Mouse (Mus musculus): ENCODE results near the gene Jup.
A peak's percentile ranks its signal among the peaks of the same experiment; 100 is the strongest.
"Not testable (repeated sequence)": the region's sequence is repeated elsewhere in the genome, so short reads cannot be mapped to it uniquely, and the experiment has no call there.

Gene Jup

DNA sequence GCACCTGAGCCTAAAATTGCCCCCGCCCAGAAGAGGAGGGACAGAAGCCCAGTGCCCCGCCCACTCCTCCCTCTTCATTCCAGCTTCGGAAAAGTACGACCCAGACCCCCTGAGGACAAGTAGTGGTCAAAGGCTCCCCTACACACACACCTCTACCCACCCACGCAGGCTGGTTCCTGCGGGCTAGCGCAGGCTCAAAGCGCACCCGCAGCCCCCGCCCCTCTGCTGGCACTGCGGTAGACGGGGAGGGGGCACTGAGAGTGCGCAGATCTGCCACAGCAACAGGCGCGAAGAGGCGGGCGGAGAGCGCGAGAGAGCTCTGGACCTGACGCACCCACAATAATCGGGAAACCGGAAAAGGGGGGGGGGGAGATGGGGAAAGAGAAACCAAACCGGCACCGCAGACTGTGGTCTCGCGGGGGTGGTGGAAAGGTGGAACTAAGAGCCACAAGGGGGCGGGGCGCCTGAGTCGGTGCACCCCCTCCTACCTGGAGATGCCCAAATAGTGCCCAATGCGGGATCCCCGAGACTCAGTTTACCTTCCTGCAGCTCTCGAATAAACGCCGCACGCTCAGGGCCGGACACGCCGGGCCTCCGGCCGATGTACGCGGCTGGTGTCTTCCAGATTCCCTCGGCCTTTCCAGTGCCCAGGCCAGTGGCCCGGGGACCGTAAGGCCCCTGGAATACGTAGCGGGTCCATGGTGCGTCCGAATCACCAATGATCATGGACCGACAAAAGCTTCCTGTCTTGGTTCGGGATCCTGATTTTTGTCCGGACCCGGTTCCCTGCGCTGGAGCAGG is 42.2 kb downstream of the Jup start:
- DNase-seq, result peak; percentile 53

DNA sequence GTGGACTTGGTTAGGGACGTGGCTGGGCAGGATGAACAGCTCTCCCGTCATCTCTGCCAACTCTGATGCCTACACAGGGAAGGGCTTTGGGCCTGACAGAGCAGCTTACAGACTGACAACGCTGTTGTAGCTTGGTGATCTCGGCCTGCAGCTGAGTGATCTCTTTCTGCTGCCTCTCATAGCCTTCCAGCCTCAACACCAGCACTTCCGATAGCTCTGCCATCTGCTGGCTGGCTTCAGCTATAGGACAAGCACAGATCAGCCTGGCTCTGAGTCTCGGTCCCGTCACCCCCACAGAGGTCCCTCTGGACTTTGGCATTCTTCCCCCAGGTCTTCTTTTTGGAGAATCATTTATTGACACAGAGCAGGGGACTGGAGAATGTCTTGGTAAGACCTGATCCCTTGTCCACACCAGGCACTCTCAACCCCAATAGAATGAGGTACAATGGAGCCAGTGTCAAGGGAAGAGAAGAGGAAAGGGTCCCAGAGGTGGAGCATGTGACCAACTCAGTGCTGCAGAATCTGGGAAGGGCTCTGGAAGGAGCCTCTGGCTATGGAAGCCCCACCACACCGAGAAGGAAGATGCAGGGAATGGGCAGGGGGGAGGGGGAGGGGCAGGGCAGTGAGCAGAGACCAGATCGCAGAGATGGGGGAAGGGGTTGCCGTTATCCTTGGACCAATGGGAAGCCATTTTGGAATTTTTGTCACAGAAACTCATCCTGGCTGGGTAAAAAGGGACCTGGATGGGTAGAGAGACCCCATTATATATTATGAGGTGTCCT is 45.3 kb downstream of the Jup start:
- DNase-seq, result no peak

DNA sequence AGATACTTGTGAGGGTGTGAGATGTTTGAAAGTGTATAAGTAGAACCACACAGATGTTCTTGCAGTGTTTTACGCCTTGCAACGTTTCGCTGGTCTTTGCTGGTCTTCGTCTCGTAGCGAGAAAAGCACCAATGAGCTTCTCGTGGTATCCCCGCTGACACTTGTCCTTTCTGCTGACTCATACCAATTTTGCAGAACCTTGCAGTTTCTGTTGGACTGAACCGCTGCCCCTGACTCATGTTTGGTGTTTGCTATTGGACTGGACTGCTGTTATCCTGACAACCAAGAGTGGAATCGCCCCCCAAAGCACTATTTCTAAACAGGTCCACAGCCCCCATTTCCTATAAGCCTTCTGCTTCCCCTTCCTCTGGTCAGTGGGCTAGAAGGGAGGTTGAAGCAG is 53.3 kb downstream of the Jup start:
- no peak for DNase-seq

DNA sequence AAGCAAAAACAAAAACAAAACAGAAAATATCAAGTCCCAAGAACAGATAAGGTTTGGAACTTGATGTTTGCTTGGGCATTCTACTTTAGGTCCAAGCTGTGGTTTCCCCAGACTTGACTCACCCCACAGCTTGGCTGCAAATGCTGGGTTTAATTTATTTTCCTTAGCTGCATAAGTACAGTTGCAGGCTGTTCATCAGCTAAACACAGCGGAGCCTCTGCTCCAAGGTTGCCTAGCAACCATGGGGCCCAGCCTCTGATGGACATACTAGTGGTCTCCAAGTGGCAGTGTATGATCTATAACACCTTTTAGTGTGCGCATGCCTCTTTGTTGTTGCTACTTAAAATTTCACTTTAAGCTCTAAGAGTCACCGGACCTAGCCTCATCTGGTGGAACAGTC is 61.8 kb downstream of the Jup start:
- DNase-seq, result no peak

DNA sequence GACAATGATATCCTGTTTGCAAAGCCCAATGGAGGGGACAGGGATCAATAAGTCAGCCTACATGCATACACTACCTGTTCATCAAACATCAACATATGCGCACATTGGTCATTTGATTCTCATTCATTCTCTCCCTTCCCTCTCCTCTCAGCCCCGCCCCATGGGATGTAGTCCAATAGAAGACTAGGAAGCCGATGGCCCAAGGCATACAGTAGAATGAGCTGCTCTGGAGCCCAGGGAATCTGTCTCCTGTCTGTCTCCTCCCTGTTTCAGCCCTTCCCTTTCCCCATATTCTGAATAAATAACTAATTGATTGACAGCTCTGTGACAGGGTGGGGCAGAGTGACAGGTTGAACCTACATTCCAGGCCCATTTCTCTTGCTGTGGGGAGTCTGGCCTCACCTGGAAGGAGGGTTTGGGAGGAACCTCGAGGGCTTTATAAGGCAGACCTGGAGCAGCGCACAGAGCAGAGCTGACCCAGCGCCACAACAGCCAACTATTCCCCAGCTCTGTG is 63.6 kb downstream of the Jup start, which contains the start of gene Gast:
Gast (plus strand) TSS at position 464 of the 514 bp plus-strand sequence.
- no peak for DNase-seq

DNA sequence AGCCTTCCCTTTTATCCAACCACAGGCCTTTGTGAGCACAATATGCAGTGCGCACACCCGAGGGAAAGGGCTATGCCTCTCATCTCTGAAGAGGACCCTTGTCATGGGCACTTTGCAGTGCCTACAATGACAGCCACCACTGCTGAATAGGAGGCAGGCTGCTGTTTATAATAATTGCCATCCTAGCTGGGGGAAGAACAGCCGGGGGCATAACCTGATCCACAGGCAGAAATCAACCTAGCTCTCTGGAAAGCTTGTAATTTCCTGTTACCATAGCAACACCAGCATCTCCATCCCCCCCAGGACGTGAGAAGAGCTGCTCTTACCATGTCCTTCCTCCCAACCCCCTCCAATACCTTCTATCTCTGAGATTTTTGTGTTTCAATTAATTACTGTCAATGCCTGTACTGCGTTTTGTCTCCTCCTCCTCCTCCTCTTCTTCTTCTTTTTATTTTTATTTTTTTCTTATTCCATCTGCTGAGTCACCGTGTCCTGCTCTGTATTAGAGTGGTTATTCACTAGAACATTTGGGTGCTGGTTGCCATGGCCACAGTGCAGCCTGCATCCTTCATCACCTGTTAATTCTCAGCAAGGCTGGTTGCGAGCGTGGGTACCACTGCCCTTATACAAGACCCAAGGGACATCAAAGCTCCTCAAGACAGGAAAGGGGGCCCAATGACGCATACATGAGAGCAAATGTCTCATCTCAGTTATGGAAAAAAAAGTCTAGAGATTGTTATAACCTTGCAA is 64.6 kb downstream of the Jup start:
- peak; percentile 51 for DNase-seq

DNA sequence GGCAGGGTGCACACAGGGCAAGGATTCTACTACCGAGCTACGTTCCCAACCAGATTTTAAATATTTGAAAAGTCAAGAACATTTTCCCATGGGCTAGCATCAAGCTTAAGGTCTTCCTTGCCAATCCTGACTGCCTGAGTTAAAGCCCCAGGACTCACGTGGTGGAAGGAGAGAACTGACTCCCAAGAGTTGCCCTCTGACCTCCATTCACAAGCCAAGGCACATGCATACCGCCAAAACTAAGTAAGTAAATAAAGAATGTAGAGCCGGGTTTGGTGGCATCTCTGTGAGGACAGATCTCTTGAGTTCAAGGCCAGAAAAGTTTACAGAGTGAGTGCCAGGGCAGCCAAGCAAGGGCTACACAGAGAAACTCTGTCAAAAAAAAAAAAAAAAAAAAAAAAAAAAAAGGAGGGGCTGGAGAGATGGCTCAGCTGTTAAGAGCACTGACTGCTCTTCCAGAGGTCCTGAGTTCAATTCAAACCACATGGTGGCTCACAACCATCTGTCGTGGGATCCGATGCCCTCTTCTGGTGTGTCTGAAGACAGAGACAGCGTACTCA is 66.7 kb downstream of the Jup start:
- DNase-seq, result not testable (repeated sequence)

DNA sequence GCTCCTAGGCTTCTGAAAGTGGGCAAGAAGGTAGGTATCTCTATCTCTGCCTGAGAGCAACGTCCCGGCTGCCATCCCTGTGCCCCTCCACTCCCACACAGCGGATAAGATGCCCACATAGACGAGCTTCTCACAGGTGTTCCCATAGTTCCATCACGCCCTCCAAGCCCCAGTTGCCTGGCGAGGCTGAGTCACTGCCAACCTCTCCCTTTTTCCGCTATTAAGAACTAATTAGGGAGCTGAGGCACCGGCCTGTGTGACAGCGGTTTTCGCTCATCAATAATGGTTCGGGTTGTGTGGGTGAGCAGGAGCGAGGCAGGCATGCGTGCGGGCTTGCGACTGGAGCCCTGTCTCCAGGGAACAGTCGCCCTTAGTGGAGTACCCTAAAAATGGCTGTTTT is 67.3 kb downstream of the Jup start:
- no peak for DNase-seq

DNA sequence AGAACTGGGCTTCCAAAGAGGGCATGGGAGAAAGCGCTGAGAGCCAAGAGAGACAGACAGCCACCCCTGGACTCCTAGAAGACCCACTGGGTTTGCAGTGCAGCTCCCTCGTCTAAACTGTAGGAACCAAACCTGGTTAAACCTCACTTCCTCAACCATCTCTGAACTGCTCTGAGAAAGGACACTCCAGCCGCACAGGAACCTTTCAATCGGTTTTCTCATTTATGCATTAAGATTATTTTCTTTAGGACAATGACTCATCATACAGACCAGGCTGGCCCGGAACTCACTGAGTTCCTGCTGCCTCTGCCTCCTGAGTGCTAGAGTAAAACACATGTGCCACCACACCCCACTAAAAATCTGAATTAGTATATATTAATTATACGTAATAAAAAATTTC is 69.8 kb downstream of the Jup start:
- no peak for DNase-seq

DNA sequence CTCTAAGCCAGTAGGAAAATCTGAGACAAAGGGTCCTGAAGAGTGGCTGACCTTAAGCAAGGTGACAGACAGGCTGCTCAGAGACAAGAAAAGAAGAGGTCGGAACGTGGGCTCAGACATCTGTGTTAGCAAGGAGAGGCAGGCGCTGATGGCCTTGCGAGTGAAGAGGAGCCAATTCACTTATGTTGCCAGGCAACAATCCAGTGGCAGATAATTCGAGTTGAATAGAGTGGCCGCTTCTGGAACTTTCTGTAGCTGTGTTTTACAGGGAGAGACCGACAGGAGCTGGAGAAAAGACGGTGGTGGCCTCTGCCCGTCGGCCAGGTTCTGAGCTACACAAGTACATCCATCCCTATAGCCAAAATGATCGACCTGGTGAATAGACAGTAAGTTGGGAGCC is 70.2 kb downstream of the Jup start:
- no peak for DNase-seq

DNA sequence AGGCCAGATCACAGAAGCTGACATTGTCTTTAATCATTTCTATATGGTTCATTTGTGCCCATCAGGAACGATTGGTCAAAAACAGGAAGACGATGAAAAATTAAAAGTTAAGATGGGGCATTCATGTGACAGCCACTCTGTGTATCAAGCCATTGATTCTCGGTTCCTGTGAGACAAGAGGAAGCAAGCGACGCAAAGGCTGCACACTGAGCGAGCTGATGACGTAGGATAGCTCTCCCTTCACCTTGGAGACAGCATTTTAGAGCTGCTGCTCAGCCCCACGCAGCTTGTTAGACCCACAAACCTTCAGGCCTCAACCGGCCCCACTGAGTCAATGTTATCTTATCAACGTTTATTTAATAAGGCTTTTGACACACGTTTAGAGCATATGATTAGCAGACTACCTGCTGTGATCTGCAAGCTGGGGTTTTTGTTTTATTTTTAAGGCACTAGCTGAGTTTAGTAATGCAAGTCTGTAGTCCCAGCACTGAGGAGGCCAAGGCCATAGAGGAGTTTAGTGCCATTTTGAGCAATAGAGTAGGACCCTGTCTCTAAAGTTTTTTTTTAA is 72.4 kb downstream of the Jup start:
- DNase-seq, result no peak

DNA sequence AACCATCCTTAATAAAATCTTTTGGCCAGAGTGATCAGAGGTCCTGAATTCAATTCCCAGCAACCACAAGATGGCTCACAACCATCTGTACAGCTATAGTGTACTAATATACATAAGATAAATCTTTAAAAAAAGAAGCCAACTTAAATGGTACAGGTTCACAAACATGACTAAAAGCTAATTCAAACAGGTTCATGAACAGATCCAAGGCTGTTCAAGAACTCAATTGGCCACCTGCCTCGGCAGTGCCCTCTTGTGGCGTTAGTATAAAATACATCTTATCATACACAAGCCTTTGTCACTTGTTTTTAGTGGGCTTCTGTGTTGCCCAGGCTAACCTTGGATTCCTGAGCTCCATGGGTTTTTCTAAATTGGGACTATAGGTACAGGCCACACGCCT is 74.0 kb downstream of the Jup start:
- peak; percentile 71 for DNase-seq

DNA sequence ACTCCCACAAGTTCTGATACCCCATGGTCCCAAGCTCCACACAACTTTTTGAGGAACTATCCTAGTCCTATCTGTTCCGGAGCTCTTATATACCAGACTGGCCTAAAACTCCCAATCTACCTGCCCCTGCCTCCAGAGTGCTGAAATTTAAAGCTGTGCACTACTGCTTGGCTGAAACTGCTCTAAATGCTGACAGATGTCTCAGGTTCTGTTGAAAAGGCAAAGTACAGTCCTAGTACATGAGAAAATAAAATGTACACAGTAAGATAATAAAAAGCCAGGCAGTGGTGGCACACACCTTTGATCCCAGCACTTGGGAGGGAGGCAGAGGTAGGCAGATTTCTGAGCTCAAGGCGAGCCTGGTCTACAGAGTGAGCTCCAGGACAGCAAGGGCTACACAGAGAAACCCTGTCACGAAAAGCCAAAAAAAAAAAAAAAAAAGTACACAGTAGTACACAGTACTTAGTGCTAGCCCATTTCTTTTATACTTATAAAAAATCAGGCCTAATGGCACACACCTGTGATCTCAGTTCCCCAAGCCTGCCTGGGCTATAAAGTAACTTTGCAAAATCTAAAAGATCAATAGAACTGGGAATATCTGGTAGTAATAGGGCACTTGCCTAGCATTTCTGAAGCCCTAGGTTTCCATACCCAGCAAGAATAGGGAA is 74.8 kb downstream of the Jup start:
- no peak for DNase-seq

DNA sequence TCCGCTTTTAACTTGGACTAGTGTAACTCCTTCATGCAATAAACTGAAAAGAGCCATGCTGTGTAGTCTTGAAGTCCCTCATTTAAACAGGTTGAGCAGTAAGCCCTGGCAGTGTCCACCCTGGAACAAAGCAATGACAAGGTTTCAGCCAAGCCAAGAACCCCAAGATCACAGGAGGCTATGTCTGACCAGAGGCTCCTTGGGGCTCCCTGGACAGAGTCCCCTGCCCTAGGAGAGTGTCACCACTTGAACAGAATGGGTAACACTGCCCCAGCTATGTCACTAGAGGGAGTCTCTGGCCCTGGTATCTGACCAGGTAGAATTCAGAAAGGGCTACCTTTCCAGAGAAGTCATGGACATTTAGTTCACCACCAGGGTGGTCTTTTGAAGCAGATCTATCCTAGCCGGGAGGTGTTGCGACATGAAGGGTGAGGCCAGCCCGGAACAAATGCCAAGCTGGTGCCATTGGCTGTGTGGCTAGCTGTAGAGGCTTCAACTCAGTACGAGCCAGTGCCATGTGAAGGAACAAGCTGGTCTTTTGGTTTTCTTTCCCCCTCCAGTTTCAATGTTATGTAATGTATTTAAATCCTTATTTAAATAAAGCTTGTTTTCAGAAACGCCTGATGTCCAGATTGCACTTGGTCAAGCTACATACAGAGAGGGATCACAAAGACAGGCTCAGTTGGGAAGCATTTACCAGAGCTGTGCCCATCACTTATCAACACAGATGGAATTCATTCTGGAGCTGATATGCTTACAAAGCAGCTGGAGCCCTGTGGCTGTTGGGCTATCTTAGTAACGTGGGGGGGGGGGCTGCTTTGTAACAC is 75.9 kb downstream of the Jup start:
- DNase-seq, result not testable (repeated sequence)

DNA sequence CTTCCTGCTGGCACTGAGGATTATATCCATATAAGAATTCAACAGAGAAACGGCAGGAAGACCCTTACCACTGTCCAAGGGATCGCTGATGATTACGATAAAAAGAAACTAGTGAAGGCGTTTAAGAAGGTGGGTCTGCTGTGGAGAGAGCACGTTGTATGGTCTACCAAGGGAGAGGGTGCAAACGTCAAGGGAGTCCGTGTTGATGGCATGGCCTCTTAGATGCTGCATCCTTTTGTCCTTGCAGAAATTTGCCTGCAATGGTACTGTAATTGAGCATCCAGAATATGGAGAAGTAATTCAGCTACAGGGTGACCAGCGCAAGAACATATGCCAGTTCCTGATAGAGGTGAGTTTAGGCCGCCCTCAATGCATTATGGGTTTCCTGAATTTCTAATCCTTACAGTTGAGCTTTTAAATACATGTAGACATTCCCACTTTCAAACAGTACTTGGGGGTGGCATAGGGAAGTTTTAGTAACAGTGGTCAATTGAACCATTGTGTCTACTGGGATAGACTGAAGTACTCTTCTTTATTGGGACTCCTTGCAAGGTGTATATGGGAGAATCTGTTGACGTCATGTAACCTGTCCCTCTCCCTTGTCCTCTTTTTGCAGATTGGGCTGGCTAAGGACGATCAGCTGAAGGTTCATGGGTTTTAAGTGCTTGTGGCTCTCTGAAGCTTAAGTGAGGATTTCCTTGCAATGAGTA is 76.7 kb downstream of the Jup start:
- DNase-seq, result not testable (repeated sequence)

DNA sequence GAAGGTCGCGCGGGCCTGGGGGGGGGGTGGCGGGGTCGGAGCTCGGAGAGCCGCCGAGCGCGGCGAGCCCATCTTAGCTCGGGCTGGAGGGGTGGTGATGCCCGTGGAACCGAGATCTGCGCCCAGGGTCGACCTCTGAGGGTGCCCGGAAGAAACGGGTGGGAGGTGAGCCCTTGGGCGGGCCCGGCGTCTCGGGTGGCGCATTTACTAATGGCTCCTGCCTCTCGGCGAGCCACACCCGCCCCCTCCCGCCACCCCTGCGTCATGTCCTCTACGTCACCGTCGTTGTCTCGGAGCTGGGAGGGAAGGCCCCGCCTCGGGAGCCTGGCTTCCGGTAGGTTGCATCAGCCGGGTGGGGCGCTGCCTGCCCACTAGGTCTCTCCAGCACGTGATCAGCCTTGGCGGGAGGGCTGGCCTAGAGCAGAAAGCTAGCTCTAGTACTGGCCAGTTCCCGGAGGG is 77.4 kb downstream of the Jup start:
- DNase-seq, result peak; percentile 95

DNA sequence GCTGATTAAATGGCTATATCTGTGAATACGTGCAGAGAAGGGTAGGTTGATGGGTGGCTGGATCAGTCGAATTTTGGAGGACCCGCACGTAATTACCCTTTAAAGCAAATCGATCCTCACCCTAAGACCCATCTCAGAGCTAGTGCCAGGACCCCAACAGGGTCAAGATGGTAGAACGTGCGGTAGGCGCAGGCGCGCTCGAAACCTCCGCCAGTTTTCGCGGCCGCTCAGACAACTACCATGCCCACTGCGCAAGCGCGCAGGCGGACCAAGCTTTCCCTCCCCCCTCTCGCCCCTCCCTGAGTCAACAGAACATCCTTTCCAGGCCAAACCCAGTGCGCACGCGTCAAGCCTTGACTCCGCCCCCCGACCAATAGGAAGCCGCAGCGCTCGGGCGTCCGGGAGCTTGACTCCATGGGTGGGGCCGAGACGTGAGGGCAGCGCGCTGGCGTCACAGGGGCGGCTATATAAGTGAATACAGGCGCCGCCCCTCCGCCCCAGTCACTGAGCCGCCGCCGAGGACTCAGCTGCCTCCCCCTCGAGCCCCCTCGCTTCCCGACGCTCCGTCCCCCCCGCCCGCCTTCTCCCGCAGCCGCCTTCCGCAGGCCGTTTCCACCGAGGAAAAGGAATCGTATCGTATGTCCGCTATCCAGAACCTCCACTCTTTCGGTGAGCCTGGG is 77.9 kb downstream of the Jup start, which contains the start of gene Eif1:
Eif1 (plus strand) TSS at position 394 of the 680 bp plus-strand sequence.
- peak; percentile 100 for DNase-seq
